Mouse (Mus musculus): Measurements from ENCODE around the gene Dhrs4. TPM values are rescaled to one million over a fixed set of nuclear protein-coding genes. Genes with fewer than 3 reads are reported as not detected.

Dhrs4 gene
- 56.4 and 85.0 TPM in 2 replicates for polyA plus RNA-seq (2012; ENCODE audit: low replicate concordance)

GRCm38 (mm10) chr14:55478651-55479599, at the start of gene Dhrs4:
TSS of gene Dhrs4 (plus strand) at chr14:55478758.

GRCm38 (mm10) chr14:55490361-55491201, 12.0 kb downstream of the Dhrs4 start, which contains the start of gene Carmil3:
TSS of gene Carmil3 (plus strand) at chr14:55490651.

GRCm38 (mm10) chr14:55510125-55510731, 31.7 kb downstream of the Dhrs4 start, which contains the start of gene Cpne6:
TSS of gene Cpne6 (plus strand) at chr14:55510445.

GRCm38 (mm10) chr14:55524785-55525184, 46.2 kb downstream of the Dhrs4 start, which contains the start of gene Nrl:
TSS of gene Nrl (minus strand) at chr14:55524981.

Other genes starting within 250 kb of the Dhrs4 start
- gene Carmil3, start 11.9 kb downstream of the Dhrs4 start, polyA plus RNA-seq (2012; ENCODE audit: low replicate concordance), result 6.0 and 15.4 TPM in 2 replicates
- gene Cpne6, start 31.7 kb downstream of the Dhrs4 start, polyA plus RNA-seq (2012; ENCODE audit: low replicate concordance), result not detected in 2 replicates
- gene Nrl, start 46.2 kb downstream of the Dhrs4 start, polyA plus RNA-seq (2012; ENCODE audit: low replicate concordance), result 0.41 and 0.62 TPM in 2 replicates
- 116 and 171 TPM in 2 replicates for gene Pck2, start 61.5 kb downstream of the Dhrs4 start, polyA plus RNA-seq (2012; ENCODE audit: low replicate concordance)
- 26.0 and 50.2 TPM in 2 replicates for gene Dcaf11, start 81.2 kb downstream of the Dhrs4 start, polyA plus RNA-seq (2012; ENCODE audit: low replicate concordance)
- gene A730061H03Rik, start 81.6 kb downstream of the Dhrs4 start, polyA plus RNA-seq (2012; ENCODE audit: low replicate concordance), result 0.97 and 1.7 TPM in 2 replicates
- not detected in 2 replicates for gene Fitm1, start 96.9 kb downstream of the Dhrs4 start, polyA plus RNA-seq (2012; ENCODE audit: low replicate concordance)
- gene Psme1, start 99.4 kb downstream of the Dhrs4 start, polyA plus RNA-seq (2012; ENCODE audit: low replicate concordance), result 69.7 and 113 TPM in 2 replicates
- 25.0 and 35.4 TPM in 2 replicates for gene Emc9, start 106.5 kb downstream of the Dhrs4 start, polyA plus RNA-seq (2012; ENCODE audit: low replicate concordance)
- 21.1 and 39.3 TPM in 2 replicates for gene Psme2, start 112.4 kb downstream of the Dhrs4 start, polyA plus RNA-seq (2012; ENCODE audit: low replicate concordance)
- 31.7 and 39.6 TPM in 2 replicates for gene Rnf31, start 113.0 kb downstream of the Dhrs4 start, polyA plus RNA-seq (2012; ENCODE audit: low replicate concordance)
- gene Irf9, start 124.8 kb downstream of the Dhrs4 start, polyA plus RNA-seq (2012; ENCODE audit: low replicate concordance), result 22.2 and 204 TPM in 2 replicates
- gene Rec8, start 139.3 kb downstream of the Dhrs4 start, polyA plus RNA-seq (2012; ENCODE audit: low replicate concordance), result 7.8 and 19.7 TPM in 2 replicates
- 18.3 and 108 TPM in 2 replicates for gene Ipo4, start 157.2 kb downstream of the Dhrs4 start, polyA plus RNA-seq (2012; ENCODE audit: low replicate concordance)
- 18.9 TPM in 1 of 2 replicates, not detected in the other for gene Gm49378, start 159.1 kb downstream of the Dhrs4 start, polyA plus RNA-seq (2012; ENCODE audit: low replicate concordance)
- gene Tm9sf1, start 165.0 kb downstream of the Dhrs4 start, polyA plus RNA-seq (2012; ENCODE audit: low replicate concordance), result 20.7 and 31.5 TPM in 2 replicates
- gene Tssk4, start 171.4 kb downstream of the Dhrs4 start, polyA plus RNA-seq (2012; ENCODE audit: low replicate concordance), result 0.41 TPM in 1 of 2 replicates, not detected in the other
- 11.3 and 12.5 TPM in 2 replicates for gene Mdp1, start 181.8 kb downstream of the Dhrs4 start, polyA plus RNA-seq (2012; ENCODE audit: low replicate concordance)
- 3.1 and 25.0 TPM in 2 replicates for gene Gmpr2, start 193.2 kb downstream of the Dhrs4 start, polyA plus RNA-seq (2012; ENCODE audit: low replicate concordance)
- gene Nedd8, start 193.4 kb downstream of the Dhrs4 start, polyA plus RNA-seq (2012; ENCODE audit: low replicate concordance), result 32.6 and 33.7 TPM in 2 replicates
- gene Tinf2, start 203.1 kb downstream of the Dhrs4 start, polyA plus RNA-seq (2012; ENCODE audit: low replicate concordance), result 49.1 and 49.7 TPM in 2 replicates
- 4.5 and 11.0 TPM in 2 replicates for gene Tgm1, start 235.2 kb downstream of the Dhrs4 start, polyA plus RNA-seq (2012; ENCODE audit: low replicate concordance)
- 8.7 and 22.8 TPM in 2 replicates for gene Rabggta, start 243.5 kb downstream of the Dhrs4 start, polyA plus RNA-seq (2012; ENCODE audit: low replicate concordance)